Mouse (Mus musculus): ENCODE measurements around the gene Dctn2. TPM values are rescaled to one million over a fixed set of nuclear protein-coding genes. Genes with fewer than 3 reads are reported as not detected.

The Dctn2 gene
- 104 TPM for total RNA-seq (2023)

GRCm38 (mm10) chr10:127266112-127267091, at the start of gene Dctn2:
Gene Dctn2 (plus strand): TSS chr10:127266368.

GRCm38 (mm10) chr10:127262548-127263398, 3.4 kb upstream of the Dctn2 start, which contains the start of gene Kif5a:
Gene Kif5a (minus strand): TSS chr10:127263348.

GRCm38 (mm10) chr10:127288800-127289572, 22.8 kb downstream of the Dctn2 start, which contains the start of gene Mbd6:
Gene Mbd6 (minus strand): TSS chr10:127289018.

DNA sequence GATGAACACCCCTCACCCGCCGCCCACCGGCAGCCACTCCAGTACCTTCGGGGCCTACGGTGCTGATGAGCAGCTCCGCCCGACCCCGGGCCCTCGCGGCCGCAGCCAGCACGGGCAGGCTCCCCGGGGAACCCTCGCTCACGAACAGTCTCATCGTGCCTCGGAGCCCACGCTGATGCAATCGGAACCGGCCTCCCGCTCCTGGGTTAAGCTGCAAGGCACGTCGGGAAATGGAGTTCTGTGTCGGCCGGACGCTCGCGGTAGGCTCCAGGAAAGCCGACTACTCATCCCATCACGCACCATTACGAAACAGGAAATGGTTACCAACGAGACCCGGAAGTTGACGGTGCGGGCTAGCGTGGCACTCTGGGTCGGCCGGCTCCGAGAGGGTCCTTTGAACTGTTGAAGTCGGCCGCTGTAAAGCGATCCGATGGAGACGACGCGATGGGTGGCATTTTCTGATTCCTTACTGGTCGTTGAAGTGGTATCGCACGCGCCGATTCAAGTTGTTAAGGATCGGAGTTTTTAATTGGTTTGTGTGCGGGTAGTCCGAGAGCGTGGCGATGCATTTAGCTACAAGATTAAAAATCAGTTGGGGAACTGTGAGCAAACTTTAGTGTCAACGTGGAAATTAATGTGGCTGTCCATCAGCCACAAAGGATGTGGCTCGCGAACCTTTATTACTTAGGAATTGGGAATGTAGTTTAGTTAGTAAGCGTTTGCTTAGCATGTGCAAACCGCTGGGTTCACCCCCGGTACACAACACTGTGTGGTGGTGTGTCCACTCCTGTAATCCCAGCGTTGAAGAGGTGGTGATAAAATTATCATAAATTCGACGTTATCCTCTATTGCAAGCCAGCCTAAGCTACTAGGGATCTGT, 45.5 kb downstream of the Dctn2 start, which contains the start of gene Mars:
Gene Mars (minus strand): TSS at position 311 of the 880 bp plus-strand sequence.

GRCm38 (mm10) chr10:127321621-127322020, 55.5 kb downstream of the Dctn2 start, which contains the start of gene Arhgap9:
Gene Arhgap9 (plus strand): TSS chr10:127321964.

Other genes starting within 250 kb of the Dctn2 start
- gene Tsfm, start 235.5 kb upstream of the Dctn2 start, total RNA-seq (2023) = 23.1 TPM
- gene Mettl1, start 225.0 kb upstream of the Dctn2 start, total RNA-seq (2023) = 20.2 TPM
- gene Eef1akmt3, start 224.9 kb upstream of the Dctn2 start, total RNA-seq (2023) = not detected
- not detected for gene Cyp27b1, start 218.1 kb upstream of the Dctn2 start, total RNA-seq (2023)
- 3.9 TPM for gene March9, start 206.2 kb upstream of the Dctn2 start, total RNA-seq (2023)
- 107 TPM for gene Cdk4, start 202.8 kb upstream of the Dctn2 start, total RNA-seq (2023)
- 7.9 TPM for gene Tspan31, start 196.1 kb upstream of the Dctn2 start, total RNA-seq (2023)
- 146 TPM for gene Agap2, start 191.1 kb upstream of the Dctn2 start, total RNA-seq (2023)
- gene Os9, start 145.2 kb upstream of the Dctn2 start, total RNA-seq (2023) = 87.9 TPM
- 652 TPM for gene B4galnt1, start 101.1 kb upstream of the Dctn2 start, total RNA-seq (2023)
- gene Slc26a10, start 85.7 kb upstream of the Dctn2 start, total RNA-seq (2023) = 1.8 TPM
- gene Arhgef25, start 76.3 kb upstream of the Dctn2 start, total RNA-seq (2023) = 2.2 TPM
- 65.3 TPM for gene Dtx3, start 70.6 kb upstream of the Dctn2 start, total RNA-seq (2023)
- gene Pip4k2c, start 54.8 kb upstream of the Dctn2 start, total RNA-seq (2023) = 40.5 TPM
- 0.44 TPM for gene Kif5a, start 3.0 kb upstream of the Dctn2 start, total RNA-seq (2023)
- gene Mbd6, start 22.6 kb downstream of the Dctn2 start, total RNA-seq (2023) = 106 TPM
- 51.3 TPM for gene Mars, start 45.4 kb downstream of the Dctn2 start, total RNA-seq (2023)
- gene Arhgap9, start 55.6 kb downstream of the Dctn2 start, total RNA-seq (2023) = 300 TPM
- gene Gli1, start 75.6 kb downstream of the Dctn2 start, total RNA-seq (2023) = not detected
- not detected for gene Inhbe, start 88.0 kb downstream of the Dctn2 start, total RNA-seq (2023)
- gene Inhbc, start 104.1 kb downstream of the Dctn2 start, total RNA-seq (2023) = not detected
- 103 TPM for gene R3hdm2, start 114.0 kb downstream of the Dctn2 start, total RNA-seq (2023)
- 6.2 TPM for gene Stac3, start 235.3 kb downstream of the Dctn2 start, total RNA-seq (2023)
- not detected for gene Ndufa4l2, start 248.6 kb downstream of the Dctn2 start, total RNA-seq (2023)